Mouse (Mus musculus) natural killer cell, adult 2 months (primary cell): ENCODE data around the gene Irf3.

Experiments used
- DNase-seq, 2 experiments: peaks; one replicate each; pipeline ENCODE4 v3.0.0; 2022; ENCODE audit warnings: low spot score in 2 of 2

The Irf3 gene

DNA sequence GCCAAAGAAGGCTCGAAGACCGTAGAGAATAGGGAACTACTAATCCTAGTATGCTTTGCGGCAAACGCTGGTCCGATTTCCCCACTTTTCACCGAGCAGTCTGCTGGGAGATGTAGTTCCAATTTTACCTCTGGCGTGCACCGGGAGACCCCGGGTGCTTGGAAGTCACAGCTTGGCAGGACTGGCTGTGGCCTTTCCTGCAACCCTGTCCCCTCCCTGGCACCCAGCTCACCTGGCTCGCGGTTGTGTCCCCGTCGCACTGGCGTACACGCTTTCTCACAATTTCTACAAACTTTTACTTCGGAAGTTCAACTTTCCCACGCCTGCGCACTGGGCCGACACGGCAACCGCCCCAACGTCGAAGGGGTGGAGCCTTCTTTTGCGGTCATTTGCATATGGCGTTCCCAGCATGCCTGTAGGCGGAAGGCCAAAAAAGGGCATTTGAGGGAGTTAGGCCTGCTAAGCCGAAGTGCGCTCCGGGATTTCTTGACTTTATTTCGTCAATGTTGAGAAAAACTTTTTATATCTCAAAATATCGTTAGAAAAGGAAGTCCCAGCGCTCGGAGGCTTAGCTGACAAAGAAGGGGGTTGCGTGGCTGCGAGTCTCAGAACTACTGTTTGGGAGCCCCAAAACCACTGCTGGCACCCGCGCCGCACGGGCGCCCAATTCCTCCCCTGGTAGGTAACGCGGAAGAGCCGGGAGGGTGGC lies at the start of gene Irf3:
Gene Irf3, plus strand, starts transcription at position 418 of the 709 bp plus-strand sequence.
- peak; percentile 97 to 98 for DNase-seq

DNA sequence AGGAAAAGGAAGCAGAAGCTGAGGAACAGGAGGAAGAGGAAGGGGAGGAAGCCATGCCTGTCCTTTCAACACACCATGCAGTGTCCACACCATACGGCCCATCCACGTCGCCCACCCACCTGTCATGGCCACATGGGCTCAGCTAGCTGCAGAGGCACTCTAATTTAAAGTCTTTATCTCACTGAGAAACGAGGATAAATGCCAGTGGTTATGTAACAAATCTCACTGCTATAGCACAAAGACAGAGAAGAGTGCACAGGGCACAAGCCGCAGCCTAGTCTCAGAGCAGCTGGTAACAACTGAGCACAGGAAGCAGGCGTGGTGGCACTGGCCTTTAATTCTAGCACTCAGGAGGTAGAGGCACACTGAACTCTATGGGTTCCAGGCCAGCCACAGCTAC lies 47.5 kb upstream of the Irf3 start:
- DNase-seq: no peak

GRCm38 (mm10) chr7:44951960-44952359 lies 45.5 kb upstream of the Irf3 start:
- DNase-seq: no peak

DNA sequence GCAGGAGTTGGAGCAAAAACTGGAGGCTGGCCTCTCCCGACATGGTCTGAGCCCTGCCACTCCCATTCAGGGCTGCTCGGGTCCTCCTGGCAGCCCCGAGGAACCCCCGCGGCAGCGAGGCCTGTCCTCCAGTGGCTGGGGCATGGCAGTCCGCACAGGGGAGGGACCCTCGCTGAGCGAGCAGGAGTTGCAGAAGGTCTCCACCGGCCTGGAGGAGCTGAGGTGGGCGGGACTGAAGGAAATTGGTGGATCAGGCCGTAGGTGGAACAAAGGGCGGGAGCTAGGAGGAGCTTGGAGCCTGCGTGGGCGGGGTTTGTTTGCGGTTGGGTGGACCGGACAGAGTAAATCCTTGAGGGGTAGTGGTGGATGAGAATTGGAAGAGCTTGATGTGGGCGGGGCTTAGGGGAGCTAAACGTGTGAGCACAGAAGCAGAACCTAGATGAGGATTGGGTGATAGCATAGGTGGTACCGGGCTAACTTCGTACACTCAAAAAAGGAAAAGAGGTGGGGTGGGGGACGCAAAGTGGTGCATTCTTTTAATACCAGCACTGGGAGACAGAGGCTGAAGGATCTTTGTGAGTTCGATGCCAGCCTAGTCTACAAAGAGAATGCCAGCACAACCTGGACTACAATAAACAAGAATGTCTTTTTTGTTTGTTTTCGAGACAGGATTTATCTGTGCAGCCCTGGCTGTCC lies 44.7 kb upstream of the Irf3 start:
- DNase-seq: peak; percentile 53 to 61

- no peak for DNase-seq
Observed at GRCm38 (mm10) chr7:44953561-44953960, 43.9 kb upstream of the Irf3 start.

GRCm38 (mm10) chr7:44954091-44954885 lies 43.2 kb upstream of the Irf3 start:
- DNase-seq: no peak

DNA sequence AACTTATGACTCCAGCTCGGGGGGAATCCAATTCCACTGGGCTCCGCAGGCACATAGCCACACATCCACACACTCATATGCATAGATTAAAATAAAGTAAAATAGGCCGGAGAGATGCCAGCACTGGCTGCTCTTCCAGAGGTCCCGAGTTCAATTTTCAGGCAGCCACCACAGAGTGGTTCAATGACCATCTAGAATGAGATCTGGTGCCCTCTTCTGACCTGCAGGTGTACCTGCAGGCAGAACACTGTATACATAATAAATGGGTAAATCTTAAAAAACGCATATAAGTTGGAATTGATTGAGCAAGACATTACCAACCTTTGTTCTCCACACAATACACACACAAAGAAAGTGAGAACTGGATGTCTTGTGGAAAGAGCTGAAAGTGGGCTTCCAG lies 41.8 kb upstream of the Irf3 start:
- DNase-seq: peak in 1 of 2 experiments; percentile 35

DNA sequence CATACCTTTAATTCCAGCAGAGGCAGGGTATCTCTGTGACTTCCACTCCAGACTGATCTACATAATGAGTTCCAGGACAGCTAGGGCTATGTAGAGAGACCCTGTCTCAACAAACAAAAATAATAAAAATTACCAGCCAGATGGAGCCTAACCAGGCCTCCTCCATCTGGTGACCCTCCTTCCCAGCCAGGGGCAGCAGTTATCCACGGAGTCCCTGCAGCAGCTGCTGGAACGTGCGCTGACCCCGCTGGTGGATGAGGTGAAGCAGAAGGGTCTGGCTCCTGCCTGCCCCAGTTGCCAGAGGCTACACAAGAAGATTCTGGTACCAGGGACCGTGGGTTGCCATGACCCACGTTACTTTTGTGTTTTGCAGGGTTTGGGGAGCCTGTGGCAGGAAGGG lies 41.2 kb upstream of the Irf3 start:
- DNase-seq: no peak

DNA sequence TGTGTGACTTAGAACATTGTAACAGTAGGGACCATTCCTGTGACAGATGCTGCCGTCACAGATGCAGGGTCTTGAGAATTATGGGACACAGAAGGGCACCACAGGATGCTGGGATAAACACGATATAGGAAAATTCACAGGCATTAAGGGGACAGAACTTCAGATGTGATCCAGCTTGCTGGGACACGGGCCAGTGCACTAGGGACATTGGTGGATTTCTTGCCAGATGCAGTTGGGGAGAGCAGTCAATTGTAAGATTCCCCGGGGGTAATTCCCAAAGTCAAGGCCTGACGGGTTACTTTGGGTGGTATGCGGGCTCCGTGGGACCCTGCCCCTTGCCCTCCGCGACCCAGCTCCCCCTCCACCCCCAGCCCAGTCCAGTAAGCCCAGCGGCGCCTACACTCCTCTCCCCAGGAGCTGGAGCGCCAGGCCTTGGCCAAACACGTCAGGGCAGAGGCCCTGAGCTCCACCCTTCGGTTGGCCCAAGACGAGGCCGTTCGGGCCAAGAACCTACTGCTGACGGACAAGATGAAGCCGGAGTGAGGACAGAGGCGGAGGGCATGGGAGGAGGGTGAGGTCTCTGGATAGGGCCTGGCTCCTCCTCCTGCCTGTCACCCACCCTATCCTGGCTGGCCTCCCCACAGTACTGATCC lies 40.1 kb upstream of the Irf3 start:
- no peak for DNase-seq

- DNase-seq: peak in 1 of 2 experiments; percentile 30
Observed at GRCm38 (mm10) chr7:44958208-44958607, 39.2 kb upstream of the Irf3 start.

DNA sequence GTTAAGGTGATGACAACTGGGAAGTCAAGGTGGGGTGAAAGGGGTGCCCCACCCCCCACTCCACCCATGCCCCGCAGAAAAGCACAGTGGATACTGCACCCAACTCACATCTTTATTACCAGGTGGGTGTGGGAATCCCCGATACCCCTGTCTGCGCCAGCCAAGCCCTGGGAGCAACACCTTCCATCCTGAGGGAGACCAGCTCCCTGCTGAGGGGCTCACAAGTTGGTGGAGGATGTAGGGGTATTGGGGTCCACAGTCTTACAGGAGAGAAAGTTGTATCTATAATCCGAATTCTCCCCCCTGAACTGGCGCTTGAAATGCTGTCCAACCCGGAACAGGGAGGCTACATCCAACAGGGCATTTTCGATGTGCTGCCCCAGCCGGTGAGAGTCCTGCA lies 38.2 kb upstream of the Irf3 start:
- DNase-seq: no peak

DNA sequence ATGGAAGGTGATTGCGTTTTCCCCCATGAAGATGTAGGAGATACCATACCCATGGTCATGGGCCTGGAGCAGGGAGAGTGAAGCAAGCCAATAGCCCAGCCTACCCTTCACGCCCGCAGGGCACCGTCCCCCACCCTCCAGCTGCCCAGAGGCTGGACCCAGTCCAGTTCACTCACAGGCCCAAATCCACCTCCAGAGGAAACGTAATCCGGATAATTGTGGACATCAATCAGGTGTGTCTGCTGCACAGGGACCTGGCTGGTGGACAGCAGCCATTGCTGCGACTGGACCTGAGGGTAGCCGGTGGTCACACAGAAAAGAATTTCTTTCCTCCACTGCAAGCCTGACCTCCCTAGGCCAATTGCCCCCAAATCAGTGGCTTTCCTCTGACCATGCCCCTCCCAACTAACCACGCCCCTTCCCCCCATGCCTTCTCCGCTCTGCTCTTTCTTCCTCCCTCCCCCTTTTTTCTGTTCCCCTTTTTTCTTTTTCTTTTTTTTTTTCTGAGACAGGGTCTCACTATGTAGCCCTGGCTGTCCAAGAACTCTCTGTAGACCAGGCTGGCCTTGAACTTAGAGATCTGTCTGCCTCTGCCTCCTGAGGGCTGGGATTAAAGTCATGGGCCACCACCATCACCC lies 37.5 kb upstream of the Irf3 start:
- no peak for DNase-seq

DNA sequence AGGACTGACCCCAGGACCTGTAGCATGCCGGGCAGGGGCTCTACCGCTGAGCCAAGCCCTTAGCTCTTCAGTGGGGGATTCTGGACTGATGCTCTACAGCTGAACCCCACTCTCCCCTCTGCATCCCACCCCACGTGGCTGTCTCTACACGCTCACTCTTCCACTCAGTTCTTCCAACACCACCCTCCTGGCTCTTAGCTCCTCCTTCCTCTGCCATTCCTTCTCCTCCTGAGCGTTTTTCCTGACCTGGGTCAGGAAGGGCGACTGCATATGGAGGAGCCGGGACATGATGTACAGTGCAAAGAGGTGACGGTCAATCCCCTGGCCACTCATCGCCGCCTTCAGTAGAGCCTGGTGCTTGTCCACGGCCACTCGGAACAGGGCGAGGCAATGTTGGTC lies 36.9 kb upstream of the Irf3 start:
- no peak for DNase-seq

DNA sequence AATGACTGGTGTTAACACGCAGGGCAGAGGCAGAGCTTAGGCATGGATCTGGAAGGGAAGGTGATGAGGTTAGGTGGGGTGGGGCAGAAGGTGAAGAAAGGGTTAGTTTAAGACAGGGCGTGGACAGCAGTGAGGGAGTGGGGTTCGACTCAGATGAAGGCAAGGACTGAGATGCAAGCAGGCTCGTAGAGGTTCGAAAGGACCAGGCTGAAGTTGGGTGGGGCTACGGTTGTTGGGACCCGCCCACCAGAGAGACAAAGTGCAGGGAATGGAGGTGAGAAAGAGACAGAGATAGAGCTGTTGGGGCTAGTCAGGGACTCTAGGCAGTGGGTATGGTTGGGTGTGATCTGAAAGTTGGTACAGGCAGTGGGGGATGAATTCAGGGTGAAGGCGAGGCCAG lies 35.1 kb upstream of the Irf3 start:
- DNase-seq: no peak

GRCm38 (mm10) chr7:44962831-44963230 lies 34.6 kb upstream of the Irf3 start:
- no peak for DNase-seq

DNA sequence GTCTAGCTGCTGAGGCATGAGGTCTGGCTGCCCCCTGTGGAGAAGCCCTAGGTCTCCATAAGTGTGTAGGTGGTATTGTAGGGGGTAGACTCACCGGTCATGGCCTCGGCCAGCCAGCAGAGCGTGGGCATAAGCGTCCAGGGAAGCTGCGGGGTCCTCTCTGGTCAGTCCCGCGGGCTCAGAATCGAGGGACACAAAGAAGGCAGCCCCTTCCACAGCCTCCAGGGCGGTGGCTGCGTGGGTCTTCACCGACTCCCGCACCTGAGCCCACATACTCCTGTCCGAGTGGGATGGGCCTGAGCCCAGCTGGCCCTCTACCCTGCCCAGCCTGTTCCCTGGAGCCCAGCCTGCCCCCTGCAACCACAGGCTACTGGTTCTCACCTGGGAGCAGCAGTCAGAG lies 32.5 kb upstream of the Irf3 start:
- DNase-seq: no peak

- DNase-seq: no peak
Observed at GRCm38 (mm10) chr7:44965975-44966374, 31.5 kb upstream of the Irf3 start.

- DNase-seq: no peak
Observed at GRCm38 (mm10) chr7:44966638-44967037, 30.8 kb upstream of the Irf3 start.

GRCm38 (mm10) chr7:44970231-44970691 lies 27.2 kb upstream of the Irf3 start:
- peak; percentile 59 to 74 for DNase-seq

GRCm38 (mm10) chr7:44971142-44971541 lies 26.3 kb upstream of the Irf3 start:
- no peak for DNase-seq

DNA sequence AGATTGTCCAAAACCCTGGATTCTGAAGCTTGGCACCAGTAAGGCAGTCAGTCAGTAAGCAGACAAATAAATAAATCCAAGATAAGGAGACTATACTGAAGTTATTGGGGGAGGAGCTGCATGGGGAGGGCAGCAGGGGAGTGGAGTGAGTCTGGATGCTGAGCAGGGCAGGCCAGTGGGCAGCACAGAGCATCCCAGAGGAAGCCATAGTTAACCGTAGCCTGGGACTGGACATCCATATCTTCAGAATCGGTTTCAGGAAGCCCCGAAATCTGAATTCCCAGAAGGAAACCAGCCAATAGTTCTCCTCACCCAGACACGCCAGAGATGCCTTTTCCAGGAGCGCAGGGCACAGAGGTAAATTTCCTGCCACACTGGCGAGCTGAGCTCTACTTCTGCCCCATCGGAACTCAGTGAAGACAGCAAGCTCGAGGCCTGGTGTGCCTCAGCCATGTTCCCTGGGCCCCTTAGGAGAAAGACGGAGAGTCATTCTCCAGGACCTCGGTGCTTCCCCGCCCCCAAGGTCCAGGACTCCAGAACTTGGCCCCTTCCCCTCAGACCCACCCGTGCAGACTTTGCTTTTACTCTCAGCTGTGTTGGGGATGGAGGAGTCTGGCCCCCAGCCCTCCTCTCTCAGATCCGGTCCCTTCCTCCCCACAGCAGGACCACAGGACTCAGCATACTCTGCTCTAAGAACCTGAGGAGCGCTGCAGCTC lies 23.9 kb upstream of the Irf3 start:
- no peak for DNase-seq
